Mouse (Mus musculus) intestine, embryonic 14.5 days (tissue): ENCODE results near the gene Cdkn1a. TPM values are rescaled to one million over a fixed set of nuclear protein-coding genes. Genes with fewer than 3 reads are reported as not detected.

ENCODE experiments used
- ATAC-seq: fragments of 200-750 bp; cut with Nextera tagmentation; replicated peaks from 2 replicates; pipeline ENCODE4 v1.8.0; 2017; ENCODE audit warnings: low read depth, moderate number of reproducible peaks, moderate TSS enrichment, moderate library complexity; ENCODE audit not compliant: low FRiP score, low TSS enrichment
- DNase-seq: peaks from one replicate; pipeline ENCODE4 v3.0.0-alpha.2; 2018; ENCODE audit warnings: low spot score
- H3K27ac ChIP-seq: fragments of 300-500 bp; sonication (generic); 2 replicates; pipeline ENCODE4 v1.5.1; 2014; ENCODE audit warnings: low read depth, mild to moderate bottlenecking, control low read depth
- H3K27me3 ChIP-seq: fragments of 300-500 bp; sonication (generic); replicated peaks from 2 replicates; pipeline ENCODE4 v1.6.1; 2014; ENCODE audit warnings: low read length, control low read depth; ENCODE audit not compliant: control insufficient read depth, insufficient read depth
- H3K36me3 ChIP-seq: fragments of 300-500 bp; sonication (generic); 2 replicates; pipeline ENCODE4 v1.6.1; 2014; ENCODE audit warnings: low read length, control low read depth; ENCODE audit not compliant: control insufficient read depth, insufficient read depth
- H3K4me1 ChIP-seq: fragments of 300-500 bp; sonication (generic); replicated peaks from 2 replicates; pipeline ENCODE4 v1.6.1; 2014; ENCODE audit warnings: low read length, control low read depth, mixed read lengths; ENCODE audit not compliant: control insufficient read depth, insufficient read depth
- H3K4me2 ChIP-seq: fragments of 300-500 bp; sonication (generic); 2 replicates; pipeline ENCODE4 v1.6.1; 2014; ENCODE audit warnings: low read length
- H3K4me3 ChIP-seq: fragments of 300-500 bp; sonication (generic); 2 replicates; pipeline ENCODE4 v1.5.1; 2014; ENCODE audit warnings: low read depth, low read length, control low read depth, mixed read lengths
- H3K9ac ChIP-seq: fragments of 300-500 bp; sonication (generic); 2 replicates; pipeline ENCODE4 v1.6.1; 2014; ENCODE audit warnings: mild to moderate bottlenecking, low read length
- H3K9me3 ChIP-seq: fragments of 300-500 bp; sonication (generic); 2 replicates; pipeline ENCODE4 v1.6.1; 2016; ENCODE audit warnings: low read length, control low read depth; ENCODE audit not compliant: control insufficient read depth
- WGBS: fragments of 180-500 bp; shearing (Covaris S2); extraction: QIAGEN DNeasy Blood & Tissue Kit; methylation state at CpG from one replicate; pipeline ENCODE4 v1.1.7; 2014; 5-methylcytosine and 5-hydroxymethylcytosine counted together
- polyA plus RNA-seq: library from polyadenylated mRNA; unstranded; fragments of >200 nt; fragmentation: Nextera tagmentation; extraction: Ambion mirVana; gene quantifications from 2 replicates; pipeline ENCODE4 v1.2.1, GENCODE M21; 2014

Gene Cdkn1a
- polyA plus RNA-seq, 1 experiment from 2014 or later = 75.7 TPM

DNA sequence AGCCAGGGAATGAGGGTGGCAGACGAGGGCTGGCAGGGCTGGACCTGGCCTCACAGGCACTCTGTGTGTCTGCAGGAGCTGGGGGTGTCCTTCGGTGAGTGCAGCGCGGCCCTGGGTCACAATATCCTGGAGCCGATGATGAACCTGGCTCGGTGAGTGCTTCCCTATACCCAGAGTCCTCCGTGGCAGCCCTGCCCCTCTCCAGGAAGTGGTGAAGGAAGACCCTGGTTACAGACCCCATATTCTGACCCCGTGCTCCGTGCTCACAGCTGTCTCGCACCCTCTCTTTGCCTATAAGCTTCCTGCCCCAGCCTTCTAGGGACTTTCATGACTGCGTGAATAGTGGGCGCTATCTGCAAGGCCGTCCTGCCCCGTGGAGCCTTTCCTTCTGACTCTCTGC lies 56.5 kb downstream of the Cdkn1a start:
- no peak overlapping the region for H3K9ac ChIP-seq
- 76% methylated on average over 14 of the region's 14 CpGs for WGBS
- H3K27ac ChIP-seq = no peak overlapping the region
- no peak overlapping the region for H3K4me3 ChIP-seq
- no peaks in the 10 kb centered on the region for H3K4me1 ChIP-seq
- ATAC-seq = no peak
- no peak for DNase-seq
- H3K27me3 ChIP-seq = no peaks in the 10 kb centered on the region
- H3K4me2 ChIP-seq = no peak overlapping the region
- no peaks in the 10 kb centered on the region for H3K36me3 ChIP-seq
- no peaks in the 10 kb centered on the region for H3K9me3 ChIP-seq

DNA sequence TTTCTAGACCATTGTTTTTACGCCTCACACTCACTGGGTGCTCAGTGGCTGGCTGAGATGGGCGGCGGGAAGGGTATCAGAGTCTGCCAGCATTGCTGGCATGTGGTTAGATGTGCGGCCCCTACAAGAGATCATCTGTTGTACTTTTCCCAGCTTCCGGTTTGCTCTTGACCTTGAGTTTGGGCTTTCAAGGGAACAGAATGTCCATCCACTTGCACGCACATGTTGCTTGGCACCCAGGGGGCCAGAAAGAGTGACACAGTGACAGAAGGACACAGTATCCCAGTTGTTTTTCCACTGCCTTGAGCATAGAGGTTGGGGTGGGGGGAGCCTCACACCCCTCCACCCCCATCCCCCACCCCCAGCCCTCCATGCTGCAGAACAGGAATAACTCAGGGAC lies 57.0 kb downstream of the Cdkn1a start:
- Histone ChIP-seq H3K4me2 (no peak overlapping the region), H3K27me3 (no peaks in the 10 kb centered on the region), H3K4me3 (no peak overlapping the region), H3K9ac (no peak overlapping the region), H3K4me1 (no peaks in the 10 kb centered on the region), H3K27ac (no peak overlapping the region), H3K9me3 (no peaks in the 10 kb centered on the region), H3K36me3 (no peaks in the 10 kb centered on the region)
- DNase-seq = no peak
- 81% methylated on average over 6 of the region's 6 CpGs for WGBS
- no peak for ATAC-seq

DNA sequence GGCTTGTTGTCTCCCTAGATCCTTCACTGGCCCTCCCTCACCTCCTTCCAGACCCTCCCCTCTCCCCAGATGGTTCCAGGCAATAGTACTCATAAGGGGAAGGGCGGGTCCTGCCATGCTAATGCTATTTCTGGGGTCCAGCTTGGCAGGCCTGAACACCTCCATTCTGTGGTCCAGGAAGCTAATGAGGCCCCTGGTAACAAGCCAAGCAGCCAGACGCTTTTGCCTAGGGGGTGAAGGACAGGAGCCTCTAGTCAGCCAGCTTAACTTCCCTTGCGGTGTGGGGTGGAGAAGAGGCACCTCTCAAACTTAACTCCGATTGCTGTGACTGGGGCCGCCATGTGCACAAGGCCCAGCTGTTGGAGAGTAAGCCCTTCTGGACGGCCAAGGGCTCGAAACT lies 59.0 kb downstream of the Cdkn1a start:
- Histone ChIP-seq H3K4me1 (no peaks in the 10 kb centered on the region), H3K9me3 (no peaks in the 10 kb centered on the region), H3K4me3 (no peak overlapping the region), H3K36me3 (no peaks in the 10 kb centered on the region), H3K9ac (no peak overlapping the region), H3K27ac (no peak overlapping the region), H3K27me3 (no peaks in the 10 kb centered on the region), H3K4me2 (no peak overlapping the region)
- WGBS = 73% methylated on average over 7 of the region's 7 CpGs
- DNase-seq (no peak), ATAC-seq (no peak)

Other genes with a start within 250 kb of the Cdkn1a start
- gene Pnpla1, start 232.6 kb upstream of the Cdkn1a start, polyA plus RNA-seq = 0.76 and 1.1 TPM in 2 replicates
- 3.6 and 4.5 TPM in 2 replicates for gene 4930539E08Rik, start 175.7 kb upstream of the Cdkn1a start, polyA plus RNA-seq
- not detected in 2 replicates for gene Pxt1, start 147.1 kb upstream of the Cdkn1a start, polyA plus RNA-seq
- 72.6 and 82.4 TPM in 2 replicates for gene Kctd20, start 139.0 kb upstream of the Cdkn1a start, polyA plus RNA-seq
- gene Stk38, start 83.0 kb upstream of the Cdkn1a start, polyA plus RNA-seq = 91.6 and 108 TPM in 2 replicates
- gene Srsf3, start 58.3 kb upstream of the Cdkn1a start, polyA plus RNA-seq = 585 and 647 TPM in 2 replicates
- 0.26 and 0.71 TPM in 2 replicates for gene Rab44, start 23.2 kb downstream of the Cdkn1a start, polyA plus RNA-seq
- 12.9 and 14.6 TPM in 2 replicates for gene Cpne5, start 147.2 kb downstream of the Cdkn1a start, polyA plus RNA-seq
- gene Ppil1, start 173.2 kb downstream of the Cdkn1a start, polyA plus RNA-seq = 165 and 170 TPM in 2 replicates
- 72.4 and 77.4 TPM in 2 replicates for gene BC004004, start 177.8 kb downstream of the Cdkn1a start, polyA plus RNA-seq
- gene Pi16, start 226.7 kb downstream of the Cdkn1a start, polyA plus RNA-seq = 0.18 and 0.32 TPM in 2 replicates